13 mouse cellular contexts compared by ENCODE assay signal in the genomic region with DNA sequence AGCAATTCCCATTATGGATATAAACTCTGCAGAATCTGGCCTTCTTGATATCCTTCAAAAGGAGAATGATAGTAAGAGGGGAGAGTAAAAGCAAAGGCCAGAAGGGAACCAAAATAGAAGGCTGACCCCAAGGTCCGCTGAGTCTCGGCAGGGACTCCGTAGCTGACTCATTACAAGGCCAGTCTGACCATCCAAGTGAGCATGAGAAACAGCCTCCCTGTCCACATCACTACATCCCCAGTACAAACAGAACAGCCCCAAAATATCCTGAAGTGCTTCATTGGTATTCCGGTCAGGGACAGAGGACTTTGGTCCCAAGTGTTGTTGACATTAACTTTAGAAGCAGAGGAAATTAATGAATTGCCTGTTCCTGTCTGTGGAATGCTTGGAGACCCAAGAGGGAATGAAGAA.
A peak's percentile ranks its signal among the peaks of the same experiment; 100 is the strongest.
DNase-seq lines count a peak whose midpoint lies in the region; ATAC-seq and TF ChIP-seq lines count a peak whose summit lies in the region.
"Had no signal": no experiment of that assay in that cellular context is flagged by ENCODE, and none has a peak within 500 bp of the region (broad histone marks: within the 10 kb centered on the region; RNA-seq: fewer than 3 reads in every experiment).

No protein-coding gene starts in this region.

- no peak overlapping the region for H3K27ac ChIP-seq in liver, postnatal 0 days (ENCODE audit: low read depth)
- no peak overlapping the region for H3K27ac ChIP-seq in kidney, embryonic 16.5 days (ENCODE audit: low read length)
- H3K27ac ChIP-seq: forebrain, embryonic 10.5 days; intestine, embryonic 15.5 days had no signal

- no peak overlapping the region for H3K9ac ChIP-seq in liver, postnatal 0 days (replicated peaks)
- H3K9ac ChIP-seq in kidney, embryonic 16.5 days (replicated peaks; ENCODE audit: low read length), result no peak overlapping the region
- H3K9ac ChIP-seq: intestine, embryonic 15.5 days had no signal

- no peak for TF ChIP-seq EP300 in liver, postnatal 0 days (IDR thresholded peaks at IDR 0.05; ENCODE audit: low read depth)

- H3K4me3 ChIP-seq in liver, postnatal 0 days (ENCODE audit: low read depth, low read length), result no peak overlapping the region
- H3K4me3 ChIP-seq in kidney, embryonic 16.5 days (ENCODE audit: low read length), result no peak overlapping the region
- H3K4me3 ChIP-seq: forebrain, embryonic 10.5 days; intestine, embryonic 15.5 days had no signal

- H3K9me3 ChIP-seq in liver, postnatal 0 days (ENCODE audit: low read length), result no peaks in the 10 kb centered on the region
- H3K9me3 ChIP-seq in kidney, embryonic 16.5 days (ENCODE audit: low read length), result no peaks in the 10 kb centered on the region
- H3K9me3 ChIP-seq: forebrain, embryonic 10.5 days; intestine, embryonic 15.5 days had no signal

- no peak for TF ChIP-seq CTCF in liver, postnatal 0 days (IDR thresholded peaks at IDR 0.05; ENCODE audit: low read depth)

- WGBS in liver, postnatal 0 days (ENCODE audit: insufficient replicate concordance), result 68% methylated on average over 4 of the region's 4 CpGs
- 41% methylated on average over 4 of the region's 4 CpGs for WGBS in kidney, embryonic 16.5 days

- DNase-seq in liver, postnatal 0 days, result no peak
- no peak for DNase-seq in liver
- DNase-seq in adrenal gland, postnatal 14 days, result peak; percentile 7
- peak; percentile 46 for DNase-seq in lung, postnatal 25 days (ENCODE audit: low spot score)
- DNase-seq in left cerebral cortex, adult 8-10 months (ENCODE audit: low spot score in 2 of 2), result no peak
- DNase-seq: cerebellum, adult 8-10 months; layer of hippocampus, postnatal 36 days; thymus, postnatal 25 days had no signal

- ATAC-seq in liver, postnatal 0 days, result peak; percentile 45
- ATAC-seq in kidney, embryonic 16.5 days (ENCODE audit: low FRiP score, low TSS enrichment), result peak; percentile 70; the same call in 1 of the 2 replicates
- ATAC-seq in megakaryocyte-erythroid progenitor cell, adult 5-6 weeks (replicated peaks; ENCODE audit: low FRiP score, low TSS enrichment, poor library complexity, severe bottlenecking), result no peak
- ATAC-seq: CD4-positive, CD25-positive, alpha-beta regulatory T cell, adult 4 months; intestine, embryonic 15.5 days had no signal

- no peaks in the 10 kb centered on the region for H3K4me1 ChIP-seq in liver, postnatal 0 days (ENCODE audit: insufficient read depth)
- H3K4me1 ChIP-seq in kidney, embryonic 16.5 days (ENCODE audit: insufficient read depth, low read length), result no peaks in the 10 kb centered on the region
- H3K4me1 ChIP-seq: forebrain, embryonic 10.5 days; intestine, embryonic 15.5 days had no signal

- H3K4me2 ChIP-seq in liver, postnatal 0 days (ENCODE audit: low read depth, low read length), result no peak overlapping the region
- no peak overlapping the region for H3K4me2 ChIP-seq in kidney, embryonic 16.5 days (replicated peaks; ENCODE audit: low read depth, low read length)
- H3K4me2 ChIP-seq: intestine, embryonic 15.5 days had no signal

- H3K36me3 ChIP-seq in liver, postnatal 0 days (replicated peaks; ENCODE audit: insufficient read depth, low read length), result no peaks in the 10 kb centered on the region
- no peaks in the 10 kb centered on the region for H3K36me3 ChIP-seq in kidney, embryonic 16.5 days (ENCODE audit: insufficient read depth, low read length)
- H3K36me3 ChIP-seq: forebrain, embryonic 10.5 days; intestine, embryonic 15.5 days had no signal

- H3K27me3 ChIP-seq in liver, postnatal 0 days (ENCODE audit: insufficient read depth, low read length), result no peaks in the 10 kb centered on the region
- H3K27me3 ChIP-seq in kidney, embryonic 16.5 days (ENCODE audit: insufficient read depth, low read length), result no peaks in the 10 kb centered on the region
- H3K27me3 ChIP-seq: intestine, embryonic 15.5 days had no signal

Comparison
In these comparisons a context has a peak if more than half of its experiments do, and no peak if none do; other contexts are left out.
1. DNase-seq: peak in adrenal gland, postnatal 14 days (single experiment) and lung, postnatal 25 days (single experiment); none in liver, postnatal 0 days (single experiment), liver (single experiment) and left cerebral cortex, adult 8-10 months (0 of 2).